Mouse (Mus musculus) MEL (cell line): ENCODE data around the gene Fhl5. TPM values are rescaled to one million over a fixed set of nuclear protein-coding genes. Genes with fewer than 3 reads are reported as not detected.

Experiments used
- DNase-seq: peaks from one replicate; pipeline ENCODE4 v3.0.0; 2011; ENCODE audit warnings: low read depth, low spot score
- H3K27ac ChIP-seq: 2 replicates; pipeline ENCODE4 v1.5.1; 2012; ENCODE audit warnings: low read depth, mild to moderate bottlenecking, control low read depth, low read length, moderate library complexity; ENCODE audit not compliant: control insufficient read depth
- H3K27me3 ChIP-seq, 2 experiments: fragments of 150-350 bp in 1 of 2; sonication (generic) in 1 of 2; 2 replicates each; pipeline ENCODE4 v1.6.1; 2012; ENCODE audit warnings: low read length in 2 of 2, mild to moderate bottlenecking in 2 of 2, improper control_type of control experiment in 1 of 2, moderate library complexity in 1 of 2; ENCODE audit not compliant: insufficient read depth in 2 of 2, control insufficient read depth in 1 of 2
- H3K36me3 ChIP-seq, 2 experiments: 2 replicates each; pipeline ENCODE4 v1.6.1; 2012 to 2014; ENCODE audit warnings: low read length in 2 of 2, improper control_type of control experiment in 1 of 2, inconsistent platforms in 1 of 2, mild to moderate bottlenecking in 1 of 2; ENCODE audit not compliant: insufficient read depth in 2 of 2, control insufficient read depth in 1 of 2
- H3K4me1 ChIP-seq, 2 experiments: fragments of 150-350 bp in 1 of 2; sonication (generic) in 1 of 2; 2 replicates each; pipeline ENCODE4 v1.6.1; 2012; ENCODE audit warnings: low read length in 2 of 2, improper control_type of control experiment in 1 of 2, mild to moderate bottlenecking in 1 of 2; ENCODE audit not compliant: insufficient read depth in 2 of 2, control insufficient read depth in 1 of 2
- H3K4me3 ChIP-seq, 2 experiments: fragments of 150-350 bp in 1 of 2; sonication (generic) in 1 of 2; 2 replicates each; pipeline ENCODE4 v1.5.1; 2012; ENCODE audit warnings: low read depth in 2 of 2, low read length in 2 of 2, mild to moderate bottlenecking in 2 of 2, moderate library complexity in 2 of 2, control low read depth in 1 of 2, improper control_type of control experiment in 1 of 2; ENCODE audit not compliant: control insufficient read depth in 1 of 2, insufficient read depth in 1 of 2
- H3K79me2 ChIP-seq: 2 replicates; pipeline ENCODE4 v1.6.1; 2012; ENCODE audit warnings: mild to moderate bottlenecking, low read length, moderate library complexity; ENCODE audit not compliant: control insufficient read depth, poor library complexity, insufficient read depth
- H3K9ac ChIP-seq: 2 replicates; pipeline ENCODE4 v1.6.1; 2012; ENCODE audit warnings: low read depth, mild to moderate bottlenecking, control low read depth, low read length, moderate library complexity; ENCODE audit not compliant: control insufficient read depth, poor library complexity, severe bottlenecking
- H3K9me3 ChIP-seq: fragments of 150-350 bp; sonication (generic); replicated peaks from 2 replicates; pipeline ENCODE4 v1.6.1; 2012; ENCODE audit warnings: mild to moderate bottlenecking, low read length, improper control_type of control experiment, moderate library complexity; ENCODE audit not compliant: insufficient read depth
- BHLHE40 ChIP-seq: IDR thresholded peaks from 2 replicates; pipeline ENCODE4 v1.6.1; 2012; ENCODE audit warnings: low read depth, mild to moderate bottlenecking, inconsistent platforms, low read length, improper control_type of control experiment, borderline replicate concordance
- CHD1 ChIP-seq: IDR thresholded peaks from 2 replicates; pipeline ENCODE4 v1.6.1; 2012; ENCODE audit warnings: low read depth, mild to moderate bottlenecking, inconsistent platforms, low read length, improper control_type of control experiment
- CHD2 ChIP-seq: IDR thresholded peaks from 2 replicates; pipeline ENCODE4 v1.6.1; 2011; ENCODE audit warnings: low read length, improper control_type of control experiment
- E2F4 ChIP-seq: IDR thresholded peaks from 2 replicates; pipeline ENCODE4 v1.6.1; 2011; ENCODE audit warnings: low read depth, low read length, improper control_type of control experiment, borderline replicate concordance
- EP300 ChIP-seq, 2 experiments: IDR thresholded peaks; 2 replicates each; pipeline ENCODE4 v1.6.1; 2011; ENCODE audit warnings: improper control_type of control experiment in 2 of 2, low read length in 2 of 2, low read depth in 1 of 2, mild to moderate bottlenecking in 1 of 2
- ETS1 ChIP-seq: IDR thresholded peaks from 2 replicates; pipeline ENCODE4 v1.6.1; 2012; ENCODE audit warnings: low read depth, mild to moderate bottlenecking, inconsistent platforms, low read length, improper control_type of control experiment, moderate library complexity
- GABPA ChIP-seq: IDR thresholded peaks from 2 replicates; pipeline ENCODE4 v1.6.1; 2012; ENCODE audit warnings: low read depth, mild to moderate bottlenecking, inconsistent platforms, low read length, improper control_type of control experiment, moderate library complexity
- GATA1 ChIP-seq: IDR thresholded peaks from 2 replicates; pipeline ENCODE4 v1.6.1; 2011; ENCODE audit warnings: low read depth, low read length, improper control_type of control experiment
- HCFC1 ChIP-seq: IDR thresholded peaks from 2 replicates; pipeline ENCODE4 v1.6.1; 2012; ENCODE audit warnings: low read depth, mild to moderate bottlenecking, inconsistent platforms, low read length, improper control_type of control experiment, moderate library complexity
- JUND ChIP-seq: IDR thresholded peaks from 2 replicates; pipeline ENCODE4 v1.6.1; 2011; ENCODE audit warnings: low read depth, mild to moderate bottlenecking, improper control_type of control experiment, low read length
- KAT2A ChIP-seq: conservative IDR thresholded peaks from 2 replicates; pipeline ENCODE4 v1.6.1; 2012; ENCODE audit warnings: low read depth, low read length, improper control_type of control experiment, inconsistent platforms
- MAFK ChIP-seq: IDR thresholded peaks from 2 replicates; pipeline ENCODE4 v1.6.1; 2011; ENCODE audit warnings: low read depth, mild to moderate bottlenecking, low read length, improper control_type of control experiment, borderline replicate concordance
- MAX ChIP-seq: IDR thresholded peaks from 2 replicates; pipeline ENCODE4 v1.6.1; 2011; ENCODE audit warnings: low read length, improper control_type of control experiment
- MAZ ChIP-seq: IDR thresholded peaks from 2 replicates; pipeline ENCODE4 v1.6.1; 2012; ENCODE audit warnings: low read depth, mild to moderate bottlenecking, inconsistent platforms, low read length, improper control_type of control experiment
- MEF2A ChIP-seq: IDR thresholded peaks from 2 replicates; pipeline ENCODE4 v1.6.1; 2014; ENCODE audit warnings: low read depth, mild to moderate bottlenecking, inconsistent platforms, low read length, improper control_type of control experiment; ENCODE audit not compliant: poor library complexity, insufficient replicate concordance, severe bottlenecking; ENCODE audit errors: extremely low read depth
- MXI1 ChIP-seq: IDR thresholded peaks from 2 replicates; pipeline ENCODE4 v1.6.1; 2011; ENCODE audit warnings: mild to moderate bottlenecking, low read depth, low read length, improper control_type of control experiment
- MYB ChIP-seq: IDR thresholded peaks from 2 replicates; pipeline ENCODE4 v1.6.1; 2011; ENCODE audit warnings: mild to moderate bottlenecking, low read depth, low read length, improper control_type of control experiment
- MYC ChIP-seq: IDR thresholded peaks from 2 replicates; pipeline ENCODE4 v1.6.1; 2011; ENCODE audit warnings: low read depth, mild to moderate bottlenecking, low read length, improper control_type of control experiment, moderate library complexity
- NELFE ChIP-seq: IDR thresholded peaks from 2 replicates; pipeline ENCODE4 v1.6.1; 2011; ENCODE audit warnings: low read depth, low read length, improper control_type of control experiment
- NRF1 ChIP-seq: IDR thresholded peaks from 2 replicates; pipeline ENCODE4 v1.6.1; 2014; ENCODE audit warnings: low read depth, mild to moderate bottlenecking, inconsistent platforms, low read length, improper control_type of control experiment, moderate library complexity; ENCODE audit not compliant: poor library complexity, insufficient read depth, severe bottlenecking
- POLR2A ChIP-seq, 2 experiments: IDR thresholded peaks; 2 replicates each; pipeline ENCODE4 v1.6.1; 2011 to 2012; ENCODE audit warnings: low read length in 2 of 2, mild to moderate bottlenecking in 2 of 2, control low read depth in 1 of 2, improper control_type of control experiment in 1 of 2, low read depth in 1 of 2, moderate library complexity in 1 of 2; ENCODE audit not compliant: control insufficient read depth in 1 of 2, insufficient read depth in 1 of 2, poor library complexity in 1 of 2
- POLR2AphosphoS5 ChIP-seq: IDR thresholded peaks from 2 replicates; pipeline ENCODE4 v1.6.1; 2012; ENCODE audit warnings: low read depth, borderline replicate concordance, mild to moderate bottlenecking, inconsistent platforms, low read length, moderate library complexity, mixed read lengths
- RAD21 ChIP-seq: IDR thresholded peaks from 2 replicates; pipeline ENCODE4 v1.6.1; 2011; ENCODE audit warnings: mild to moderate bottlenecking, low read depth, low read length, improper control_type of control experiment
- RCOR1 ChIP-seq: IDR thresholded peaks from 2 replicates; pipeline ENCODE4 v1.6.1; 2012; ENCODE audit warnings: low read depth, mild to moderate bottlenecking, inconsistent platforms, low read length, improper control_type of control experiment
- SMC3 ChIP-seq: IDR thresholded peaks from 2 replicates; pipeline ENCODE4 v1.6.1; 2011; ENCODE audit warnings: low read depth, low read length, improper control_type of control experiment
- TAL1 ChIP-seq: IDR thresholded peaks from 2 replicates; pipeline ENCODE4 v1.6.1; 2012; ENCODE audit warnings: mild to moderate bottlenecking, inconsistent platforms, low read length, moderate library complexity, mixed read lengths
- UBTF ChIP-seq: IDR thresholded peaks from 2 replicates; pipeline ENCODE4 v1.6.1; 2012; ENCODE audit warnings: low read depth, mild to moderate bottlenecking, inconsistent platforms, low read length, improper control_type of control experiment, moderate library complexity, borderline replicate concordance; ENCODE audit not compliant: insufficient read depth
- USF1 ChIP-seq: IDR thresholded peaks from 2 replicates; pipeline ENCODE4 v1.6.1; 2014; ENCODE audit warnings: low read depth, mild to moderate bottlenecking, inconsistent platforms, low read length, improper control_type of control experiment, moderate library complexity
- ZC3H11A ChIP-seq: IDR thresholded peaks from 2 replicates; pipeline ENCODE4 v1.6.1; 2012; ENCODE audit warnings: low read depth, mild to moderate bottlenecking, inconsistent platforms, low read length, improper control_type of control experiment
- ZMIZ1 ChIP-seq: IDR thresholded peaks from 2 replicates; pipeline ENCODE4 v1.6.1; 2012; ENCODE audit warnings: low read depth, mild to moderate bottlenecking, inconsistent platforms, low read length, improper control_type of control experiment, moderate library complexity
- polyA plus RNA-seq, 2 experiments: library from polyadenylated mRNA; stranded (reverse) in 1 of 2; unstranded in 1 of 2; fragments of >175 nt in 1 of 2; fragments of >200 nt in 1 of 2; gene quantifications; 2 replicates each; pipeline versions ENCODE4 v1.2.1 to v1.2.4; 2012; ENCODE audit warnings: low replicate concordance in 2 of 2, low read depth in 1 of 2; ENCODE audit not compliant: insufficient read length in 2 of 2, insufficient read depth in 1 of 2, missing spikeins in 1 of 2
- total RNA-seq: library from RNA; depleted of rRNA; stranded (reverse); fragments of 300-350 nt; gene quantifications from 2 replicates; pipeline ENCODE4 v1.2.3, GENCODE M21; 2012

Fhl5 gene
- total and polyA plus RNA-seq, 3 experiments: not detected

DNA sequence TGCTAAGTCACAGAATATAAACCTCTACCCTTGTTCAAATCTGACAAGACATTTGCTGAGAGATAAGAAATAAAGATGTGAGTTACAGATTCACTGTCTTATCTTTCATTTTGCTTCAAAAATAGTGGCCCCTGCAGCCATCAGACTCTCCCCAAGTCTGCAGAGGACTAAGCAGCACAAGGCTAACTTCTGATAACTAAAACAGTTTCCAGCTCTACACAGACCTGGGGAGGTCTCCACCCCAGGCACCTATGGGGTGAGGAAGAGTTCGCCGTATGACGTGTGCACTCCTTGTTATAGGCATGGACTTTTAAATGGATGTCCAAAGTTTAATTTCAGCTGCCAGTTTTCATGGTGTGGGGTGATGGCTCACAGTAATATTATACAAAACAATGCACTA lies 10.1 kb downstream of the Fhl5 start:
- H3K27me3 ChIP-seq: no peaks in the 10 kb centered on the region
- TF ChIP-seq RAD21: no peak
- TF ChIP-seq GABPA: no peak
- TF ChIP-seq POLR2A (IDR thresholded peaks at IDR 0.05; ENCODE audit: control insufficient read depth in 1 of 2, insufficient read depth in 1 of 2, low read depth in 1 of 2, low read length in 2 of 2, poor library complexity in 1 of 2): no peak
- TF ChIP-seq NELFE: no peak
- no peak for TF ChIP-seq UBTF
- TF ChIP-seq MXI1: no peak
- no peak for TF ChIP-seq CHD2
- TF ChIP-seq GATA1: no peak
- no peak for TF ChIP-seq RCOR1
- no peak for TF ChIP-seq EP300 (IDR thresholded peaks at IDR 0.05; ENCODE audit: low read depth in 1 of 2, low read length in 2 of 2)
- TF ChIP-seq MAZ: no peak
- TF ChIP-seq POLR2AphosphoS5: no peak
- TF ChIP-seq ZMIZ1: no peak
- TF ChIP-seq MYB: no peak
- TF ChIP-seq SMC3: no peak
- no peak for TF ChIP-seq MAFK
- TF ChIP-seq USF1: no peak
- no peak overlapping the region for H3K9ac ChIP-seq
- no peak overlapping the region for H3K27ac ChIP-seq
- no peak for DNase-seq
- no peaks in the 10 kb centered on the region for H3K79me2 ChIP-seq
- no peak overlapping the region for H3K4me3 ChIP-seq
- H3K4me1 ChIP-seq: no peaks in the 10 kb centered on the region
- no peaks in the 10 kb centered on the region for H3K9me3 ChIP-seq
- no peaks in the 10 kb centered on the region for H3K36me3 ChIP-seq

- H3K4me1 ChIP-seq: no peaks in the 10 kb centered on the region
- TF ChIP-seq CHD2 (no peak), TAL1 (no peak), ETS1 (no peak), MAX (no peak), MYC (no peak), E2F4 (no peak), BHLHE40 (no peak), MAZ (no peak), EP300 (IDR thresholded peaks at IDR 0.05; ENCODE audit: low read depth in 1 of 2, low read length in 2 of 2) (no peak), KAT2A (no peak), NRF1 (no peak), JUND (no peak), RAD21 (no peak), CHD1 (no peak), HCFC1 (no peak), USF1 (no peak), MEF2A (no peak), ZC3H11A (no peak), GABPA (no peak)
Observed at GRCm38 (mm10) chr4:25227527-25227926, 15.1 kb downstream of the Fhl5 start.

More at GRCm38 (mm10) chr4:25227527-25227926, 15.1 kb downstream of the Fhl5 start:
- Histone ChIP-seq H3K9me3 (no peaks in the 10 kb centered on the region), H3K79me2 (no peaks in the 10 kb centered on the region), H3K9ac (no peak overlapping the region), H3K4me3 (no peak overlapping the region), H3K36me3 (no peaks in the 10 kb centered on the region), H3K27me3 (no peaks in the 10 kb centered on the region), H3K27ac (no peak overlapping the region)
- no peak for DNase-seq
